Mouse (Mus musculus) erythroblast, embryonic 14.5 days (primary cell): ENCODE data around the gene Ltb. TPM values are rescaled to one million over a fixed set of nuclear protein-coding genes. Genes with fewer than 3 reads are reported as not detected.

Experiments used
- H3K27me3 ChIP-seq: 2 replicates; pipeline ENCODE4 v1.6.1; 2012; ENCODE audit warnings: inconsistent platforms; ENCODE audit not compliant: control insufficient read depth
- H3K36me3 ChIP-seq: 2 replicates; pipeline ENCODE4 v1.6.1; 2012; ENCODE audit warnings: mild to moderate bottlenecking, inconsistent platforms; ENCODE audit not compliant: control insufficient read depth
- H3K4me1 ChIP-seq: 2 replicates; pipeline ENCODE4 v1.6.1; 2012; ENCODE audit warnings: inconsistent platforms; ENCODE audit not compliant: control insufficient read depth
- H3K4me3 ChIP-seq: replicated peaks from 2 replicates; pipeline ENCODE3; 2012; ENCODE audit warnings: moderate library complexity, mild to moderate bottlenecking, inconsistent platforms
- H3K9me3 ChIP-seq: 2 replicates; pipeline ENCODE4 v1.6.1; 2012; ENCODE audit warnings: low read length, inconsistent platforms, mixed read lengths; ENCODE audit not compliant: control insufficient read depth
- GATA1 ChIP-seq: IDR thresholded peaks from 2 replicates; pipeline ENCODE4 v1.6.1; 2012; ENCODE audit warnings: low read length, inconsistent platforms, mixed read lengths
- TAL1 ChIP-seq: IDR thresholded peaks from 3 replicates; pipeline ENCODE4 v1.6.1; 2012; ENCODE audit warnings: low read length, inconsistent platforms, mixed read lengths
- polyA plus RNA-seq: library from polyadenylated mRNA; stranded (reverse); fragments of >175 nt; gene quantifications from 2 replicates; pipeline ENCODE4 v1.2.3, GENCODE M21; 2012

The Ltb gene
- polyA plus RNA-seq, 1 experiment: 0.08 TPM

DNA sequence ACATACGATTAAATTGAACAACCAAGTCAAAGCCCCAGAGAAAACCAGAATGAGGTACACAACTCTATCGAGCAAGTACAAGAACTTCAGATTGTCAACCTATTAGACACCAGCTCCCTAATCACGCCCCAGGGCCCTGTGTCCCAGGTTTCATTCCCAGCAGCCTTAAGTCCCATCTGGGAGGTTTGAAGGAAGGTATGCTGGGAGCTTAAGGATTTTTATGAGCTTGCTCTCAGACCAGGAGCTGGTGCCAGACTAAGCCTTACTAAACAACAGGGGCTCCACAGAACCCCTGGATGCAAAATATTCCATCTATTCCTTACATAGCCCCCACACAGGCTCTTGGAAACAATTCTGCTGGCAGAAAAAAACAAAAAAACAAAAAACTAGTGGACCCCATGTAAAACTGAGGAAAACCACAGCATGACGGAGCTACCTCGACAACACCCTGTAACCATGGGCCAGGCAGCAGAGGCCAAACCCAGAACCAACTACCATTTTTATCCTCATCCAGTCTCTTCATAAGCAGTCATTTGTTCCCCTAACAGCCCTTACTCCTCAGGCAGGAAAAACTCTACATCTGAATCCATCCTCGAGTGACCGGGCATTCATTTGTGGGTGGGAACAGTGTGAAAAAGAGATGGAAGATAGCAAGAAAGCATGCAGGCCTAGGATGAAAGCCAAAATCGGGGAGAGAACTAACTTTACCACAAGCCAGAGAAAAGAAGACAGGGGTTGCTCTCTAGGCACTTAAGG is 30.7 kb upstream of the Ltb start:
- no peaks in the 10 kb centered on the region for H3K27me3 ChIP-seq
- H3K9me3 ChIP-seq: no peaks in the 10 kb centered on the region
- peaks cover 45% of the 10 kb centered on the region for H3K36me3 ChIP-seq
- H3K4me3 ChIP-seq: peak overlapping the region; percentile 94
- no peak; the same call in 1 of the 2 replicates for TF ChIP-seq GATA1
- no peak for TF ChIP-seq TAL1
- peaks cover 43% of the 10 kb centered on the region for H3K4me1 ChIP-seq

DNA sequence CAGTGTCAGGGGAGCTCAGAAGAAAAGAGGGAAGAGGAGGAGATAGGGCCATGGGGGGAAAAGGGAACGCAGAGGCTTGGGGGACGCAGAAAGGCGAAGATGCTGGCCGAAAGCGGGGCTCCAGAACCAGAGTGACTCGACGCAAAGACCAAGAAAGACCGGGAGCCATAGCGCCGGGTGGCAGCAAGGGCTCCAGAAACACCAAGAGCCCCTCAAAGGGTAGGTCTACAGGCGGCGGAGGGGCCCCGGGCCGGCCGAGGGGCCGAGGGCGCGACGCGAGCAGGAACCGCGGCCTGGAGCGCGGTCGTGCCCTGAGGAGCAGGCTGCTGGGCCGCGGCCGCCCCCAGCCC is 30.0 kb upstream of the Ltb start:
- no peaks in the 10 kb centered on the region for H3K9me3 ChIP-seq
- H3K36me3 ChIP-seq: peaks cover 38% of the 10 kb centered on the region
- H3K27me3 ChIP-seq: no peaks in the 10 kb centered on the region
- TF ChIP-seq TAL1 (no peak), GATA1 (no peak)
- peak overlapping the region; percentile 94 for H3K4me3 ChIP-seq
- H3K4me1 ChIP-seq: peaks cover 45% of the 10 kb centered on the region

DNA sequence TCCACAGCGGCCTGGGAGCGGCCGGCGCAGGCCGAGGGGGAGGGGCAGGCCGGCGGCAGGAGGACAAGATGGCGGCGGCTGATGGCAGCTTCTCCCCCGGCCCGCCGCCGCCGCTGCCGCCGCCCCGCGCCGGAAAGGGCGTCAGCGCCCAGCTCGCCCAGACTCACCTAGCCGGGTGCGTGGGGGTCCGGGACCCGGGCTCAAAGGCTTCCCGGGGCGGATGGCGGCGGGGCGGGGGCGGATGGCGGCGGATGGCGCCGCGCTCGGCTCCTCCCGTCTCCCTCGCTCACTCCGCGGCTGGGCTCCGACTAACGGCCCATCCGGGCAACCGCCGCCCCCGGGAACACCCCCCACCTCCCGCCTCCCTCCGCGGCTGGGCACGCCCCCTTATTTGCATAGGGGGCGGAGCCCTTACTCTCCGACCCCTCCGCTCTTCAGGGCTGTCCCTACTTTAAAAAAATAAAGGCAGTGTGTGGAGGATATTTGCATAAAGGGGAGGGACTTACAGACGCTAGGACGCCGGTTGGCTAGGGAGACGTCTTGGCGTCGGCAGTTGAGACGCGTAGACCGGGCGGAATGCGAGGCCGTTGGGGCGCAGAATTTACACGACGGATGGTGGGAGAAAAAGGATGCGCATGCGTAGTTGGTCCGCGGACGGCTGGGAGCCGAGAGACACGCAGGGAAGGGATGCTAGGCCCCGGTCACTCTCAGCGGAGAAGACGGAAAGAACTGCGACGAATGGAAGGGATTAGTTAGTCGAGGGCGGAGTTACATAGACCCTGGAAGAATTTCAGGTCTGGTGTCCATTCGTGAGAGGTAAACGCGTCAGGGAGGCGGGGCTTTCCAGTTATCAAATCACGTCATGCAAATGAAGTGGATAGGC is 29.4 kb upstream of the Ltb start, which contains the start of gene Prrc2a:
Gene Prrc2a, minus strand, starts transcription at position 330 of the 883 bp plus-strand sequence.
- no peaks in the 10 kb centered on the region for H3K9me3 ChIP-seq
- peak; percentile 23; the same call in 1 of the 2 replicates for TF ChIP-seq GATA1
- no peak for TF ChIP-seq TAL1
- peak within 1 kb of the TSS; percentile 94 for H3K4me3 ChIP-seq
- peaks cover 45% of the 10 kb centered on the region for H3K4me1 ChIP-seq
- H3K36me3 ChIP-seq: peaks cover 32% of the 10 kb centered on the region
- H3K27me3 ChIP-seq: no peaks in the 10 kb centered on the region

DNA sequence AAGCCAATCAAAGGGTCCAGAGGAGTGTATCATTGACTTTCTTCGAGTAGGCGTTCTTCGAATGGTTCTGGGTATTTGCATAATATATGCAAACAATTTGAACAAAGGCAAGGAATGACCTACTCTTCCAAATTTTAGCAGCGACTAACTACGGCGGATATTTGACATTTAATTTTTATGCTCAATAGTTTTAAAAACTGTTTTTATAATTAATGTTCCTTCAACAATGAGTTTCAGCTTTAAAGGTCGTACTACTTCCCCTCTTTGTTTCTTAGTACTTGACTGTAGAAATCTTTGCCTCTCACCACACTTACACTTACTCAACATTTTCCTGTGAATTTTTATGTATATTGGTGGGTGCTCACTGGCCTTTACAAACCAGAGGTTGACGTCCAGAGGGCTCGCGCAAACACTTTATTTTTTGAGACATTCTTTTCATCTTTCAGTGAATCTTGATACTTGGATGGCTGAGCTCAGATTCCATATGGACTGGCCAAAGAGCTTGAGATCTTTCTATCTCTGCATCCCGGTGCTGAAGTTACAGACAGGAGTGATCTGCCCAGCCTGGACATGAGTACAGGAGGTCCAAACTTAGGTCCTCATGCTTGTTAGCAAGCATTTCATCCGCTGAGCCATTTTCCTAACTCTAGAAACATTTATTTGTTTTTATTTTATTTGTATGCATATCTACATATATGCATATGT is 28.6 kb upstream of the Ltb start:
- H3K4me3 ChIP-seq: peak overlapping the region; percentile 94
- peaks cover 24% of the 10 kb centered on the region for H3K36me3 ChIP-seq
- no peaks in the 10 kb centered on the region for H3K9me3 ChIP-seq
- H3K4me1 ChIP-seq: peaks cover 45% of the 10 kb centered on the region
- no peaks in the 10 kb centered on the region for H3K27me3 ChIP-seq
- no peak for TF ChIP-seq TAL1
- TF ChIP-seq GATA1: no peak

DNA sequence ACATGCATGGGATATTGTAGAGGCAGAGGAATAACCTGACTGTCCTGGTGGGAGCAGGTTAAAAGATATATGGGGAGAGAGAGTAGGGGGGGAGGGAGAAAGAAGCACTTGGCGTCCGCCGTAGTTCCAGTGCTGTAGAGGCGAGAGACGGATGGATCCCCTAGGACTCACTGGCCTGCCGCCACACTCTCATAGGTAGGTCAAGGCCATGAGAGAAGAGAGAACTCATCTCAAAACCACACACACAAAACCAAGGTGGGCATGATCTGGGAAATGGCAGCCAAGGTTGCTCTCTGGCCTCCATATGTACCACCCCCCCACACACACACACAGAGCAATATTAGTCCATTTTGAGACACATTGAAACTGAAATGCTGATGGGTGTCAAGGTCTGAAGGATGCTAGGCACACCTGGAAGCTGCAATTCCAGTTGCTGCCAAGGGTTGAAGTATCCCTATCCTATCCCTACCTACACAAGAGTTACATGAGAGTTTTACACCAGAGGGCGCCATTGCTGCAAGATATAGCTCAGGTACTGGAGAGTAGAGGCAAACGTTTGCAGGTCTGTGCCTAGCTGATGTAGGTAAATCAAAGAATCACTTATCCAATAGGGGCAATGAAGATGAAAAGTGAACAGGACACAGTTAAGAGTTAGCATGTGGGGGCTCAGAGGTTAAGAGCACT is 27.7 kb upstream of the Ltb start:
- Histone ChIP-seq H3K9me3 (no peaks in the 10 kb centered on the region), H3K36me3 (peaks cover 15% of the 10 kb centered on the region), H3K27me3 (no peaks in the 10 kb centered on the region), H3K4me3 (peak overlapping the region; percentile 94), H3K4me1 (peaks cover 43% of the 10 kb centered on the region)
- no peak for TF ChIP-seq GATA1
- no peak for TF ChIP-seq TAL1

DNA sequence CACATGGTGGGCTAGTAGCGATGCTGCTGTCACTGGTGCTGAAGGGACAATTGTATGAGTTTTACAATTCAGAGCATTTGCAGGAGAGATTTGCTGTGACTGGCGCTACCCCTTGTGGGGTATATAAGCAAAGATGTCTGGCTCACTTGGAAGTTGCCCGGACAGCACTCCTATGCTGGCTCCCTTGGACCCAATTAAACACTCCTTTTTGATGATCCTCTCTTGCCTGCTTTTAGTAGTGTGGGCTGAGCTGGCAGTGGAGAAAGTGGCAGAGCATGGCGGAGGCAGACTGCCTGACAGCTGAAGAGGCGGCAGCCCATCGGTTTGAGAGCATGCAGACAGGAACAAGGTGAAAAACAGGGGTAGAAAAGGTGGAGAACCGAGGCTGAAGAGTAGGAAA is 26.4 kb upstream of the Ltb start:
- peaks cover 2% of the 10 kb centered on the region for H3K36me3 ChIP-seq
- no peak overlapping the region for H3K4me3 ChIP-seq
- H3K9me3 ChIP-seq: no peaks in the 10 kb centered on the region
- no peaks in the 10 kb centered on the region for H3K27me3 ChIP-seq
- peaks cover 34% of the 10 kb centered on the region for H3K4me1 ChIP-seq
- no peak for TF ChIP-seq GATA1
- no peak for TF ChIP-seq TAL1

DNA sequence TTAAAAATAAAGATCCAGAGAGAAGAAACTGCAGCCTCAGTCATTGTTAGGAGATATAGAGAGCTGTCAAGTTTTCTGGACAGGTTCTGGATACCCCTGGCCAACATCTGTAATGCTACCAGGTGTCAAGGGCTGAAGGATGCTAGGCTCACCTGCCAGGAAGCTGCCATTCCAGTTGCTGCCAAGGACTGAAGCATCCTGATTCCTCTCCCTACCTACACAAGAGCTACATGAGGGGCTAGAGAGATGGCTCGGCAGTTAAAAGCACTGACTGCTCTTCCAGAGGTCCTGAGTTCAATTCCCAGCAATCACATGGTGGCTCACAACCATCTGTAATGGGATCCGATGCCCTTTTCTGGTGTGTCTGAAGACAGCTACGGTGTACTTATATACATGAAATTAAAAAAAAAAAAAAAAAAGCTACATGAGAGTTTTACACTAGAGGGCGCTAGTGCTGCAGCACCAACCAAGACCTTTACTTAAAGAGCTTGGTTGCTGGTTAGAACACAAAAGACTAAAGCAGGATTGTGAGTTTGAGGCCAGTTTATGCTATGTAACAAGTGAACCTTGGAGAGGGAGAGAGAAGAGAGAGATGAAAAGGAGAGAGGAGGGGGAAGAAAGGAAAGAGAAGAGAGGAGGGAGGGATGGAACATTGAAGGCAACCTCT is 25.6 kb upstream of the Ltb start:
- H3K4me1 ChIP-seq: peaks cover 25% of the 10 kb centered on the region
- H3K9me3 ChIP-seq: no peaks in the 10 kb centered on the region
- H3K4me3 ChIP-seq: no peak overlapping the region
- 0 out of 2 replicates have a peak, but pooled peaks cover 2% of the 10 kb centered on the region for H3K27me3 ChIP-seq
- TF ChIP-seq TAL1: no peak
- TF ChIP-seq GATA1: no peak
- H3K36me3 ChIP-seq: no peaks in the 10 kb centered on the region

DNA sequence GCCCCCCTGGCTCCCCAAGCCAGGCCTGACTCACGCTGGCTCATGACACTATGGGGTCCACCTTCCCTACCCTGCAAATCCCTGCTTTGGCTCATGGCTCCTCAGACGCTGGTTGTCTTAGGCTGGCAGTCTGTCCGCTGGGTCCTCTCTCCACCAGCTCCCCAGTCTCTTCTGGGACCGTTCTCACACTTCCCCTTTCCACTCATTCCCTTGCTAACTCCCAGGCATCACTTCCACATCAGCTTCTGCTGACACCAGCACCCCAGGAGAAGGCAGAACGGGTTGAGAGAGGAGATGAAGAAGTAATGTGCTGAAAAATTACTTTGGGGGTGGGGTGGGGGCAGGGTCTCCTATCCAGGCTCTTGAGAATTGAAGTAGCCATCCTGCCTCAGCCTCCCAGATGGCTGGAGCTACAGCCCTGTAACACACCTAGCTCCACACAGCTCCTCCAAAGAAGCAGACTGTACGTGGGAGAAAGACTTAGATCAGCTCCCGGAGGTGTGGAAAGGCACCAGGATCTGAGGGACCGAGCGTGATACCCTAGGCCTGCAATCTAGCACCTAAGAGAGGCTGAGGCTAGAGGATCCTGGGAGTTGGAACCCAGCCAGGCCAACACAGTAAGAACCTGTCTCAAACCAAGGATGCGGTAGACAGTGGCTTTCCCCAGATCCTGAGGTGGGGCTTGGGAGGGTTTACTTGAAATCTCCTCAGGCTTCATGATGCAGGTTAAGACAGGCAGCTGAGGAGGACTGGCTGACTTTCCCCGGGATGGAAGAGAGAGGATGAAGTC is 21.6 kb upstream of the Ltb start:
- no peaks in the 10 kb centered on the region for H3K36me3 ChIP-seq
- TF ChIP-seq TAL1 (no peak), GATA1 (no peak)
- H3K4me1 ChIP-seq: peaks cover 2% of the 10 kb centered on the region
- H3K4me3 ChIP-seq: no peak overlapping the region
- H3K9me3 ChIP-seq: no peaks in the 10 kb centered on the region
- H3K27me3 ChIP-seq: 0 out of 2 replicates have a peak, but pooled peaks cover 2% of the 10 kb centered on the region
